Mouse (Mus musculus): Measurements from ENCODE around the gene Rabl2. TPM values are rescaled to one million over a fixed set of nuclear protein-coding genes. Genes with fewer than 3 reads are reported as not detected.

Gene Rabl2
- polyA plus RNA-seq, 1 experiment from 2014 or later: 10.3 TPM

DNA sequence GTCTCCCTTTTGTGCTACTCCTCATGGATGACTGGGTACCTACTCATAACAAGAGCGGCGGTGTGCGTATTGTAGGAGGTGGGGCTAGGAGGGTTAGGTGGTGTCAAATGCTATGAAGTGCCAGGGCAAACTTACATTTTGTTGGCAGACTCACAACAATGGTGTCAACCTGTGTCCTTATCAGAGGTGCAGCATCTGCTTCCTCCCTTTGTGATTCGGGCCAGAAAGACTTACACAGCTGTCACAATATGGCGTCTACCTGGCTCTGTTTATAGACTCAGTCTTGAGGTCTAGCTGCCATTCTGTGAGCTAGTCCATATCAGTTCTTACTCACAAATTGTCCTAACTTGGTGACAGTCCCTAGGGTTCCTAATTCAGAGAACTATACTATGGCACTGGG lies 6.6 kb downstream of the Rabl2 start:
- H3K9me3 ChIP-seq (replicated peaks): no peaks in the 10 kb centered on the region
- no peak overlapping the region for H3K27ac ChIP-seq
- ATAC-seq: no peak
- H3K4me1 ChIP-seq: peaks cover under 1% of the 10 kb centered on the region; the same call in 1 of the 2 replicates
- 0 out of 2 replicates have a peak, but pooled peaks cover 2% of the 10 kb centered on the region for H3K36me3 ChIP-seq
- WGBS (ENCODE audit: insufficient replicate concordance): 62% methylated on average over 5 of the region's 5 CpGs
- H3K4me2 ChIP-seq: no peak overlapping the region
- no peak overlapping the region for H3K4me3 ChIP-seq
- H3K27me3 ChIP-seq (replicated peaks): no peaks in the 10 kb centered on the region
- H3K9ac ChIP-seq: no peak overlapping the region

- no peak overlapping the region for H3K27ac ChIP-seq
- no peaks in the 10 kb centered on the region for H3K9me3 ChIP-seq (replicated peaks)
- H3K36me3 ChIP-seq: 0 out of 2 replicates have a peak, but pooled peaks cover 2% of the 10 kb centered on the region
- no peak overlapping the region for H3K4me2 ChIP-seq
- no peaks in the 10 kb centered on the region for H3K4me1 ChIP-seq
- no peaks in the 10 kb centered on the region for H3K27me3 ChIP-seq (replicated peaks)
- 69% methylated on average over 7 of the region's 7 CpGs for WGBS (ENCODE audit: insufficient replicate concordance)
- no peak overlapping the region for H3K4me3 ChIP-seq
- H3K9ac ChIP-seq: no peak overlapping the region
- ATAC-seq: no peak
Measured at GRCm38 (mm10) chr15:89582494-89582893, 9.2 kb downstream of the Rabl2 start.

DNA sequence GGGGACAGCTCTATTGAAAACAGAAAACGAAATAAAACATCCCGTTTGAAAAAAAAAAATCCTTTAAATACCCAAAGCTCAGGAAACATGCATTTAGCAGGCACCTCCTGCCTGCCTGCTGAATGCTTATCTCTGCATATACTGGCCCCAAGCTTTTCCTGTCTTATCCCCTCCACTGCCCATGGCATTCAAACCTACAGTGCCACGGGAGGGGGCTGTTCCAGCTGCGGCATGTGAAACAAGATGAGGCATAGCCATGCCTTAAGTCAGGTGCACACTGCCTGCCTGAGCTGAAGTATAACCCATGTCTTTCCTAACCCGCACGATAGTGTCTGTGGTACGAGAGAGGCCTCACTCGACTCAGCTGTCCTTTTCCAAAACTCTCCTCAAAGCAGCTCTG lies 19.6 kb downstream of the Rabl2 start:
- Histone ChIP-seq H3K27ac (no peak overlapping the region), H3K4me2 (no peak overlapping the region)

GRCm38 (mm10) chr15:89568114-89568513 lies 23.6 kb downstream of the Rabl2 start, which contains the start of gene Acr:
Gene Acr, plus strand, starts transcription at chr15:89568326.
- H3K9me3 ChIP-seq (replicated peaks): no peaks in the 10 kb centered on the region
- H3K4me1 ChIP-seq: peaks cover 6% of the 10 kb centered on the region; the same call in 1 of the 2 replicates
- H3K27ac ChIP-seq: no peak within 1 kb of the TSS
- 72% methylated on average over 6 of the region's 6 CpGs for WGBS (ENCODE audit: insufficient replicate concordance)
- no peaks in the 10 kb centered on the region for H3K36me3 ChIP-seq
- no peaks in the 10 kb centered on the region for H3K27me3 ChIP-seq (replicated peaks)
- H3K9ac ChIP-seq: no peak within 1 kb of the TSS
- no peak for ATAC-seq
- no peak within 1 kb of the TSS for H3K4me3 ChIP-seq
- no peak within 1 kb of the TSS for H3K4me2 ChIP-seq

More for the DNA sequence above, 19.6 kb downstream of the Rabl2 start:
- no peaks in the 10 kb centered on the region for H3K36me3 ChIP-seq
- 27% methylated on average over 8 of the region's 8 CpGs for WGBS (ENCODE audit: insufficient replicate concordance)
- peaks cover 6% of the 10 kb centered on the region; the same call in 1 of the 2 replicates for H3K4me1 ChIP-seq
- no peak for ATAC-seq
- no peaks in the 10 kb centered on the region for H3K9me3 ChIP-seq (replicated peaks)
- no peak overlapping the region for H3K9ac ChIP-seq
- H3K27me3 ChIP-seq (replicated peaks): no peaks in the 10 kb centered on the region
- H3K4me3 ChIP-seq: no peak overlapping the region

- Histone ChIP-seq H3K9ac (no peak overlapping the region), H3K4me1 (peaks cover 14% of the 10 kb centered on the region), H3K9me3 (replicated peaks) (no peaks in the 10 kb centered on the region), H3K4me3 (no peak overlapping the region), H3K27me3 (replicated peaks) (peaks cover 30% of the 10 kb centered on the region), H3K36me3 (0 out of 2 replicates have a peak, but pooled peaks cover 4% of the 10 kb centered on the region), H3K4me2 (no peak overlapping the region), H3K27ac (no peak overlapping the region)
- 62% methylated on average over 10 of the region's 10 CpGs for WGBS (ENCODE audit: insufficient replicate concordance)
- no peak for ATAC-seq
Measured at GRCm38 (mm10) chr15:89559202-89559731, 32.5 kb downstream of the Rabl2 start.

DNA sequence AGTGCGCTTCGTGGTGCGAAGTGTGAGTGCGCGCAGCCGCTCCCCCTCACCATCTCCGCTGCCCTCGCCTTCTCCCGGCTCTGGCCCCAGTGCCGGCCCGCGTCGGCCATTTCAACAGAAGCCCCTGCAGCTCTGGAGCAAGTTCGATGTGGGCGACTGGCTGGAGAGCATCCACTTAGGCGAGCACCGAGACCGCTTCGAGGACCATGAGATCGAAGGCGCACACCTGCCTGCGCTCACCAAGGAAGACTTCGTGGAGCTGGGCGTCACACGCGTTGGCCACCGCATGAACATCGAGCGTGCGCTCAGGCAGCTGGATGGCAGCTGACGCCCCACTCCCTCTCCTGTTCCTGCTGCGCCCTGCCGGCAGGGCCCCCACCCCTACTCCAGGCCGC lies 33.7 kb downstream of the Rabl2 start:
- Histone ChIP-seq H3K36me3 (0 out of 2 replicates have a peak, but pooled peaks cover 4% of the 10 kb centered on the region), H3K9me3 (replicated peaks) (no peaks in the 10 kb centered on the region), H3K4me1 (peaks cover 14% of the 10 kb centered on the region), H3K4me3 (no peak overlapping the region), H3K4me2 (peak overlapping the region; percentile 39), H3K27ac (no peak overlapping the region), H3K9ac (no peak overlapping the region), H3K27me3 (replicated peaks) (peaks cover 30% of the 10 kb centered on the region)
- no peak for ATAC-seq
- WGBS (ENCODE audit: insufficient replicate concordance): 61% methylated on average over 34 of the region's 34 CpGs

DNA sequence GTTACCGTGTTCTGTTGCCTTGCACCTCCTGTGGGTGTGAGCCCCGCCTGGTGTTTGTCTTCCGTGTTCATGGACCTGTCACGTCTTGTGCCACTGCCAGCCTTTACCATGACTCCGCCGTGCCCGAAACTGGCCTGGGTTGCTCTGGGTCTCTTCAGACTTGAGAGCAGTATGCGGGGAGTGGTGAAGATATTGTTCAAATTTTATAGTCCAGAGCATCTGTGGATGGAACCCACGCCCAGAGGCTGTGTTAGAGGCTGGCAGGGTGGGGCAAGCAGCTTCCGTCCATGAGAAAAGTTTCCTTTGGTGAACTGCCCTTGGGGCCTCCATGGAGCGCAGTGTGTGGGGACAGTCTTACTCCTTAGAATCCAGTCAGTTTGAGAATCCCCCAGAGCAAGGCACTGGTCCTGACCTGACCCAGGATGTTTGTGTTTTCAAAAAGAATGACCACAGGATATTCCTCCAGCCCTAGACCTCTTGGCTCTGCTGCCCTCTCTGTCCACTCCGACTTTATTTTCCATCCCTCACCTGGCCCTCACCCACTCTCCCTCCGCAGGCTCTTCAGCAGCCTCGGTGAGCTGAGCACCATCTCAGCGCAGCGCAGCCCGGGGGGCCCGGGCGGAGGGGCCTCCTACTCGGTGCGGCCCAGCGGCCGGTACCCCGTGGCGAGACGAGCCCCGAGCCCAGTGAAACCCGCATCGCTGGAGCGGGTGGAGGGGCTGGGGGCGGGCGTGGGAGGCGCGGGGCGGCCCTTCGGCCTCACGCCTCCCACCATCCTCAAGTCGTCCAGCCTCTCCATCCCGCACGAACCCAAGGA lies 34.3 kb downstream of the Rabl2 start:
- Histone ChIP-seq H3K27ac (no peak overlapping the region), H3K4me3 (no peak overlapping the region), H3K4me1 (peaks cover 14% of the 10 kb centered on the region), H3K9ac (no peak overlapping the region), H3K4me2 (peak overlapping the region; percentile 39), H3K9me3 (replicated peaks) (no peaks in the 10 kb centered on the region), H3K27me3 (replicated peaks) (peaks cover 30% of the 10 kb centered on the region), H3K36me3 (0 out of 2 replicates have a peak, but pooled peaks cover 4% of the 10 kb centered on the region)
- 63% methylated on average over 40 of the region's 40 CpGs for WGBS (ENCODE audit: insufficient replicate concordance)
- no peak for ATAC-seq

DNA sequence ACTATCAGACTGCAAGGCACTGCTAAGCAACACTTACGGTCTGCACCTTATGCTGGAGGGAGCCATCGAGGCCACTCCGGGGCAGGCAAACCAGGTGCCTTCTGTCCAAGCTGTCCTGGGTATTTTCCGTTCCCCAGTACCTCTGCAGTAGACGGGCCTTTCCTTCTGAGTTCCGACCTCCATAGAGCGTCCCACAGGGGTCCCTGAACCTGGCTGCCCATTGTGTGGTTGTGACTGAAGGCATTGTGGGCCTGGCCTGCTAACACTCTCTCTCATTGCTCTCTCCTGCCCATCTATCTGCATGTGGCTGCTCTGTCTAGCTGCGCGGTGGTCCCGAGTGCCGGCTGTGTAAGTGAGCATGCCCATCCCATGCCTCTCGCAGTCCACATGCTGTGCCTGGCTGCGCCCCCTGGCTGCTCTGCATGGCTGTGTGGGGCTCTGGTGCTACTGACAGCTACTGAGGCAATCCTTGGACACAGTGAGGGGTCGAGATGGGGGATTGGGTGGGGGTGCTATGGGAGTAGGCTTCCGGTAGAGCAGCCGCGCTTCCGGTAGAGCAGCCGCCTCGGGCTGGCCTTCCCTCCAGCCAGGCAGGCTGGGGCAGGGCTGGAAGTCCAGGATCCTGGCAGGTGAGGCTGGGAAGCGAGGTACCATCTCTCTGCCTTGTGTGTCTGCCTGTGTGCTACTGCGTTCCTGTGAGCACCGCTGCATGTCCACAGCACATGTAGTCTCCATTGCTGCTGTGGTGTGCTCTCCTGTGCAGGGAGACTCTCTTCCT lies 35.1 kb downstream of the Rabl2 start:
- WGBS (ENCODE audit: insufficient replicate concordance): 61% methylated on average over 23 of the region's 23 CpGs
- H3K4me1 ChIP-seq: peaks cover 14% of the 10 kb centered on the region
- peaks cover 30% of the 10 kb centered on the region for H3K27me3 ChIP-seq (replicated peaks)
- H3K4me2 ChIP-seq: 0 out of 2 replicates have a peak overlapping the region, but pooled peaks have one; percentile 8
- 0 out of 2 replicates have a peak, but pooled peaks cover 4% of the 10 kb centered on the region for H3K36me3 ChIP-seq
- H3K4me3 ChIP-seq: no peak overlapping the region
- no peak for ATAC-seq
- no peaks in the 10 kb centered on the region for H3K9me3 ChIP-seq (replicated peaks)
- H3K27ac ChIP-seq: no peak overlapping the region
- H3K9ac ChIP-seq: no peak overlapping the region

DNA sequence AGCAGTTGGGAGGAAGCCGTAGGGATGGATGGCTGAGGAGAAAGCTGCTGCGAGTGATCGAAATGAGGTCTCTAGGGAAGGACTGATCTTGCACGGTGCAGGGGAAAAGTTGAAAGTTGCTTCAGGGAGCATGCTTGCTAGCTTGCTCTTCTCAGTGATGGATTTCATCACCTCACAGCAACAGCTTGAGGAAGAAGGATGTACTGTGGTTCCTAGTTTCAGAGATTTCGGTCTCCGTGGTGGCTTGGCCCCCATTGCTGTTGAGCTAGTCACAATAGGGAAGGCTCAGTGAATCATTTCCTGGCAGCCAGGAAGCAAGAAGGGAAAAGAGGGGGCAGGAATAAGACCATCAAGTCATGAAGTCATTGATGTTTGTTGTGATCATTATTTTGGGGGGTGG lies 36.1 kb downstream of the Rabl2 start:
- no peak overlapping the region for H3K4me2 ChIP-seq
- no peak overlapping the region for H3K9ac ChIP-seq
- 68% methylated on average over 6 of the region's 6 CpGs for WGBS (ENCODE audit: insufficient replicate concordance)
- no peak overlapping the region for H3K4me3 ChIP-seq
- 0 out of 2 replicates have a peak, but pooled peaks cover 4% of the 10 kb centered on the region for H3K36me3 ChIP-seq
- peaks cover 30% of the 10 kb centered on the region for H3K27me3 ChIP-seq (replicated peaks)
- no peak for ATAC-seq
- H3K4me1 ChIP-seq: peaks cover 14% of the 10 kb centered on the region
- H3K27ac ChIP-seq: no peak overlapping the region
- H3K9me3 ChIP-seq (replicated peaks): no peaks in the 10 kb centered on the region

DNA sequence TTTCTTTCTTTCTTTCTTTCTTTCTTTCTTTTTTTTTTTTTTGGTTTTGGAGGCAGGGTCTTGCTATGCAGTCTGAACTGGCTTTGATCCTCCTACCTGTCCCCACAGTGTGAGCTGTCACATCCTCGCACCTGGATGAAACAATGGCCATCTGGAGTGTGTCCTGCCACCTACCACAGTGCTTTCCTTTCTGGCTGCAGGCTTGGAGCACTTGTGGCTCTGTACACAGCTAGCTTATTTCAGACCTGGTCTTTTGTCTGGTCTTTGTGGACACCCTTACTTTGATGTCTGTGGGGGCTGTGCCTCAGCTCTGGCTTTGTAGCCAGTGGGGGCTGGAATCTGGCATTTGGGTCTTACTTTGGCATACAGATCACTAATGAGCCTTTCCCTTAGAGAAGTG lies 40.0 kb downstream of the Rabl2 start:
- no peak for ATAC-seq
- H3K27ac ChIP-seq: no peak overlapping the region
- 0 out of 2 replicates have a peak, but pooled peaks cover under 1% of the 10 kb centered on the region for H3K4me1 ChIP-seq
- 84% methylated on average over 1 of the region's 1 CpGs for WGBS (ENCODE audit: insufficient replicate concordance)
- H3K27me3 ChIP-seq (replicated peaks): peaks cover 14% of the 10 kb centered on the region; the same call in 1 of the 2 replicates
- H3K9ac ChIP-seq: no peak overlapping the region
- H3K4me3 ChIP-seq: no peak overlapping the region
- H3K36me3 ChIP-seq: peaks cover 23% of the 10 kb centered on the region
- no peak overlapping the region for H3K4me2 ChIP-seq
- no peaks in the 10 kb centered on the region for H3K9me3 ChIP-seq (replicated peaks)

- H3K9me3 ChIP-seq (replicated peaks): no peaks in the 10 kb centered on the region
- H3K4me3 ChIP-seq: no peak overlapping the region
- no peak for ATAC-seq
- H3K4me1 ChIP-seq: no peaks in the 10 kb centered on the region
- H3K27ac ChIP-seq: no peak overlapping the region
- WGBS (ENCODE audit: insufficient replicate concordance): 77% methylated on average over 8 of the region's 8 CpGs
- no peak overlapping the region for H3K9ac ChIP-seq
- H3K36me3 ChIP-seq: peaks cover 32% of the 10 kb centered on the region
- H3K4me2 ChIP-seq: no peak overlapping the region
- peaks cover 9% of the 10 kb centered on the region; the same call in 1 of the 2 replicates for H3K27me3 ChIP-seq (replicated peaks)
Measured at GRCm38 (mm10) chr15:89550506-89550905, 41.2 kb downstream of the Rabl2 start.
